Mouse (Mus musculus) small intestine, adult 2 months (tissue): ENCODE data around the gene Lmx1b.

Experiments used
- CTCF ChIP-seq: fragments of 200-500 bp; IDR thresholded peaks from 2 replicates; pipeline ENCODE4 v1.5.1; 2012; ENCODE audit warnings: low read depth, mild to moderate bottlenecking, control low read depth, inconsistent platforms, low read length, moderate library complexity, mixed read lengths; ENCODE audit not compliant: insufficient replicate concordance, insufficient read length; ENCODE audit errors: extremely low read depth
- POLR2A ChIP-seq: fragments of 200-500 bp; IDR thresholded peaks from 2 replicates; pipeline ENCODE4 v1.6.1; 2012; ENCODE audit warnings: low read depth, mild to moderate bottlenecking, control low read depth, inconsistent platforms, low read length, moderate library complexity

DNA sequence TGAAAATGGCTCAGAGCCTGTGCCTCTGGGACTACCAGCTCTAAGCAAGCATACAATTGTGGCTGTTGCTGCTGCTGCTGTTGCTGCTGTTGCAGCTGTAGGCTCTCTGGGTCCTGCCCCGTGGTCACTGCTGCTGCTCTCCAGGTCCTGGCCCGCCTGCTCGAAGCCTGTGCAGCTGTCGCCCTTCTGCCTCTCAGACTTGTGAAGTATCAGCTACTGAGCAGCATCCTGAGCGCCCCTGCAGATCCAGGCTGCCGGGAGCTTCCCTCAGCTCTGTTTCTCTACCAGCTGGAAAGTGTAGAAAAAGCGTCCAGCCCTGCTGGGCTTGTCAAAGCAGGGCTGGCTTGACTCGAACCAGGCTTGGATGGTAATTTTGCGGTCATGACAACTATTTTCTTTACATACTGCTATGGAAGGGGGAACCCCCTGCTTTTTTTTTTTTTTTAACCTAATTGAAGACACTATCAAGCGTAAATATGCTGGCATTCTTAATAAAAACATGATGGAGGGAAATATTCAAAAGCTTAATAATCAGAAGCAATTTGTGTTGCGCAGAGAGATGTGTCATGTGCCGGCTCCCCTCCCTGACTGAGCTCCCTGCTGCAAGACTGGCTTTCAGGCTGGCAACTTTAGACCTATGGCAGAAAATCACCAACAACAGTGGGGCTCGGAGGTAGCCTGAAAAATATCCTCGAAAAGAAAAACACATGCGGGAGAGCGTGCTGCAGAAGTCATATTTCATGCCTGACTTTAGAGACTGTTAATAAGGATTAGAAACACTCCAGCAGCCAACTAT is 13.9 kb downstream of the Lmx1b start:
- TF ChIP-seq CTCF (no peak), POLR2A (no peak)
